Mouse (Mus musculus): Measurements from ENCODE around the gene Mrps21. TPM values are rescaled to one million over a fixed set of nuclear protein-coding genes. Genes with fewer than 3 reads are reported as not detected.
A peak's percentile ranks its signal among the peaks of the same experiment; 100 is the strongest.
"Not testable (repeated sequence)": the region's sequence is repeated elsewhere in the genome, so short reads cannot be mapped to it uniquely, and the experiment has no call there.

Mrps21 gene
- polyA plus RNA-seq, 1 experiment from 2014 or later, result 277 TPM

GRCm38 (mm10) chr3:95903753-95904502 lies 32.6 kb upstream of the Mrps21 start:
- no peak overlapping the region for H3K4me3 ChIP-seq (ENCODE audit: low read depth, low read length)
- no peak overlapping the region for H3K27ac ChIP-seq (ENCODE audit: low read depth, low read length)
- no peaks in the 10 kb centered on the region for H3K9me3 ChIP-seq (ENCODE audit: control insufficient read depth, low read length)
- H3K4me2 ChIP-seq (ENCODE audit: low read depth, low read length), result peak overlapping the region; percentile 62
- H3K9ac ChIP-seq (replicated peaks; ENCODE audit: low read depth, low read length), result no peak overlapping the region
- no peaks in the 10 kb centered on the region for H3K27me3 ChIP-seq (ENCODE audit: control insufficient read depth, insufficient read depth, low read length)
- H3K36me3 ChIP-seq (ENCODE audit: control insufficient read depth, insufficient read depth, low read length), result no peaks in the 10 kb centered on the region
- under 1% methylated on average over 15 of the region's 15 CpGs for WGBS
- no peak for ATAC-seq (ENCODE audit: low read depth)
- peaks cover 9% of the 10 kb centered on the region for H3K4me1 ChIP-seq (ENCODE audit: control insufficient read depth, insufficient read depth, low read length)

- Histone ChIP-seq H3K4me2 (ENCODE audit: low read depth, low read length) (no peak overlapping the region), H3K27me3 (ENCODE audit: control insufficient read depth, insufficient read depth, low read length) (no peaks in the 10 kb centered on the region), H3K27ac (ENCODE audit: low read depth, low read length) (no peak overlapping the region), H3K9me3 (ENCODE audit: control insufficient read depth, low read length) (no peaks in the 10 kb centered on the region), H3K4me3 (ENCODE audit: low read depth, low read length) (no peak overlapping the region), H3K36me3 (ENCODE audit: control insufficient read depth, insufficient read depth, low read length) (no peaks in the 10 kb centered on the region), H3K4me1 (ENCODE audit: control insufficient read depth, insufficient read depth, low read length) (peaks cover 9% of the 10 kb centered on the region), H3K9ac (replicated peaks; ENCODE audit: low read depth, low read length) (no peak overlapping the region)
- 27% methylated on average over 6 of the region's 6 CpGs for WGBS
- no peak for ATAC-seq (ENCODE audit: low read depth)
Measured at GRCm38 (mm10) chr3:95902643-95903042, 31.3 kb upstream of the Mrps21 start.

- no peak overlapping the region for H3K9ac ChIP-seq (replicated peaks; ENCODE audit: low read depth, low read length)
- H3K4me2 ChIP-seq (ENCODE audit: low read depth, low read length), result no peak overlapping the region
- peaks cover 9% of the 10 kb centered on the region for H3K4me1 ChIP-seq (ENCODE audit: control insufficient read depth, insufficient read depth, low read length)
- H3K9me3 ChIP-seq (ENCODE audit: control insufficient read depth, low read length), result no peaks in the 10 kb centered on the region
- no peaks in the 10 kb centered on the region for H3K36me3 ChIP-seq (ENCODE audit: control insufficient read depth, insufficient read depth, low read length)
- no peak overlapping the region for H3K4me3 ChIP-seq (ENCODE audit: low read depth, low read length)
- no peaks in the 10 kb centered on the region for H3K27me3 ChIP-seq (ENCODE audit: control insufficient read depth, insufficient read depth, low read length)
- no peak for ATAC-seq (ENCODE audit: low read depth)
- H3K27ac ChIP-seq (ENCODE audit: low read depth, low read length), result no peak overlapping the region
Measured at GRCm38 (mm10) chr3:95902373-95902625, 31.0 kb upstream of the Mrps21 start.

- Histone ChIP-seq H3K9ac (replicated peaks; ENCODE audit: low read depth, low read length) (no peak overlapping the region), H3K9me3 (ENCODE audit: control insufficient read depth, low read length) (no peaks in the 10 kb centered on the region), H3K36me3 (ENCODE audit: control insufficient read depth, insufficient read depth, low read length) (no peaks in the 10 kb centered on the region), H3K4me2 (ENCODE audit: low read depth, low read length) (no peak overlapping the region), H3K27ac (ENCODE audit: low read depth, low read length) (no peak overlapping the region), H3K4me1 (ENCODE audit: control insufficient read depth, insufficient read depth, low read length) (peaks cover 9% of the 10 kb centered on the region), H3K4me3 (ENCODE audit: low read depth, low read length) (no peak overlapping the region), H3K27me3 (ENCODE audit: control insufficient read depth, insufficient read depth, low read length) (no peaks in the 10 kb centered on the region)
- ATAC-seq (ENCODE audit: low read depth), result no peak
- WGBS, result 72% methylated on average over 9 of the region's 9 CpGs
Measured at GRCm38 (mm10) chr3:95901616-95902372, 30.5 kb upstream of the Mrps21 start.

- no peaks in the 10 kb centered on the region for H3K36me3 ChIP-seq (ENCODE audit: control insufficient read depth, insufficient read depth, low read length)
Measured at GRCm38 (mm10) chr3:95899800-95900524, 28.6 kb upstream of the Mrps21 start.

GRCm38 (mm10) chr3:95895501-95895900 lies 24.2 kb upstream of the Mrps21 start:
- not testable (repeated sequence) for H3K4me3 ChIP-seq (ENCODE audit: low read depth, low read length); H3K4me1 ChIP-seq (ENCODE audit: control insufficient read depth, insufficient read depth, low read length); H3K4me2 ChIP-seq (ENCODE audit: low read depth, low read length); H3K9me3 ChIP-seq (ENCODE audit: control insufficient read depth, low read length); ATAC-seq (ENCODE audit: low read depth); H3K9ac ChIP-seq (replicated peaks; ENCODE audit: low read depth, low read length); H3K27me3 ChIP-seq (ENCODE audit: control insufficient read depth, insufficient read depth, low read length); H3K36me3 ChIP-seq (ENCODE audit: control insufficient read depth, insufficient read depth, low read length); H3K27ac ChIP-seq (ENCODE audit: low read depth, low read length)
- 88% methylated on average over 7 of the region's 7 CpGs for WGBS

More at GRCm38 (mm10) chr3:95899800-95900524, 28.6 kb upstream of the Mrps21 start:
- ATAC-seq (ENCODE audit: low read depth), result no peak
- Histone ChIP-seq H3K9ac (replicated peaks; ENCODE audit: low read depth, low read length) (no peak overlapping the region), H3K4me1 (ENCODE audit: control insufficient read depth, insufficient read depth, low read length) (peaks cover 7% of the 10 kb centered on the region), H3K27ac (ENCODE audit: low read depth, low read length) (no peak overlapping the region), H3K27me3 (ENCODE audit: control insufficient read depth, insufficient read depth, low read length) (no peaks in the 10 kb centered on the region), H3K4me3 (ENCODE audit: low read depth, low read length) (no peak overlapping the region), H3K4me2 (ENCODE audit: low read depth, low read length) (no peak overlapping the region), H3K9me3 (ENCODE audit: control insufficient read depth, low read length) (no peaks in the 10 kb centered on the region)
- WGBS, result 83% methylated on average over 13 of the region's 13 CpGs

GRCm38 (mm10) chr3:95894317-95895160 lies 23.2 kb upstream of the Mrps21 start:
- peaks cover 9% of the 10 kb centered on the region for H3K4me1 ChIP-seq (ENCODE audit: control insufficient read depth, insufficient read depth, low read length)
- no peaks in the 10 kb centered on the region for H3K36me3 ChIP-seq (ENCODE audit: control insufficient read depth, insufficient read depth, low read length)
- no peaks in the 10 kb centered on the region for H3K9me3 ChIP-seq (ENCODE audit: control insufficient read depth, low read length)
- no peaks in the 10 kb centered on the region for H3K27me3 ChIP-seq (ENCODE audit: control insufficient read depth, insufficient read depth, low read length)
- peak overlapping the region; percentile 67 for H3K9ac ChIP-seq (replicated peaks; ENCODE audit: low read depth, low read length)
- H3K27ac ChIP-seq (ENCODE audit: low read depth, low read length), result peak overlapping the region; percentile 62
- no peak for ATAC-seq (ENCODE audit: low read depth)
- H3K4me3 ChIP-seq (ENCODE audit: low read depth, low read length), result peak overlapping the region; percentile 62
- 17% methylated on average over 16 of the region's 16 CpGs for WGBS
- peak overlapping the region; percentile 78 for H3K4me2 ChIP-seq (ENCODE audit: low read depth, low read length)

GRCm38 (mm10) chr3:95893606-95894316 lies 22.4 kb upstream of the Mrps21 start, which contains the start of gene Aph1a:
Gene Aph1a, plus strand, starts transcription at chr3:95893969.
- peak within 1 kb of the TSS; percentile 67 for H3K9ac ChIP-seq (replicated peaks; ENCODE audit: low read depth, low read length)
- H3K27me3 ChIP-seq (ENCODE audit: control insufficient read depth, insufficient read depth, low read length); H3K4me1 ChIP-seq (ENCODE audit: control insufficient read depth, insufficient read depth, low read length); H3K9me3 ChIP-seq (ENCODE audit: control insufficient read depth, low read length); H3K36me3 ChIP-seq (ENCODE audit: control insufficient read depth, insufficient read depth, low read length): not testable (repeated sequence)
- peak within 1 kb of the TSS; percentile 78 for H3K4me2 ChIP-seq (ENCODE audit: low read depth, low read length)
- H3K27ac ChIP-seq (ENCODE audit: low read depth, low read length), result peak within 1 kb of the TSS; percentile 62
- WGBS, result under 1% methylated on average over 25 of the region's 43 CpGs
- peak; percentile 97 for ATAC-seq (ENCODE audit: low read depth)
- H3K4me3 ChIP-seq (ENCODE audit: low read depth, low read length), result peak within 1 kb of the TSS; percentile 62
